Mouse (Mus musculus) megakaryocyte, embryonic 14.5 days (primary cell): ENCODE results near the gene Fhdc1.

ENCODE experiments used
- FLI1 ChIP-seq: IDR thresholded peaks from 2 replicates; pipeline ENCODE4 v1.6.1; 2012; ENCODE audit warnings: low read length, inconsistent platforms, mixed read lengths
- GATA1 ChIP-seq: IDR thresholded peaks from 3 replicates; pipeline ENCODE4 v1.6.1; 2012; ENCODE audit warnings: mixed read lengths, low read length, inconsistent platforms, borderline replicate concordance

DNA sequence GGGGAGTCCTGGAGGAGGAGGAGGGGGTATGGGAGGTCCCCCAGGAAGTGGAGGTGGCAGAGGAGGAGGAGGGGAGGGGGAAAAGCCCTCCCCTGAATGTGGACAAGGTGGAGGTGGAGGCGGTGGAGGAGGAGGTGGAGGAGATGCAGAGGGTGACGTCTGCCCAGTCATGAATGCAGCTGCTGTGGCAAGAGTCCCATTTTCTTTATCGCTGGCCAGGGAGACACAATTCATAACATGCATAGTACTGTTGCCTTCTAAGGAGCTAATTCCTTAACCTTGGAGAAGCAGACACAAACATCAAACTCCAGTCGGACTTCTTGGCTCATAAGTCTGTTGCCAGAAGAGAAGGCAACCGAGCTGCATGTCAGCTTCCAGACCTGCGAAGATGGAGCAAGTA is 5.8 kb downstream of the Fhdc1 start:
- no peak for TF ChIP-seq GATA1
- TF ChIP-seq FLI1 = no peak
